21 mouse cellular contexts compared by ENCODE assay signal in the genomic region with DNA sequence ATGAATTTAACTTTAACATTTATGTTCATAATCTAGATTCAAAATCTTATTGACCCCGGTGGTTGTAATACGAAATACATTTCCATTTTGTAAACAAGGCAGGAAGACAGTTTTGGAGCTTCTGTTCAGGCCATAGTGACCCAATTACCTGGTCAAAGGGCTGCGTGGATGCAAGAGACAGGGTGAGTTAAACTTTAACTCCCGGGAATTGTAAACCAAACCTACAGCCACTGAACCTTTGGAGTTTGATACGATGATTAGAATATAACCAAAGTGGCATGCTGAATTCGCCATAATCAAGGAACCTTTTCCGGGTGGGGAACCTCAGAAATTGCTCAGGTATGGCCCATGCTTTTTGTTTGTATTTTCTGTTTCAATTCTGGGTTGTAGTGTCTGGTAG. TPM values are rescaled to one million over a fixed set of nuclear protein-coding genes. Genes with fewer than 3 reads are reported as not detected.
DNase-seq lines count a peak whose midpoint lies in the region; ATAC-seq lines count a peak whose summit lies in the region.
"Had no signal": no experiment of that assay in that cellular context is flagged by ENCODE, and none has a peak within 500 bp of the region (broad histone marks: within the 10 kb centered on the region; RNA-seq: fewer than 3 reads in every experiment).

Gene A1cf (plus strand): TSS at position 244 of the 400 bp plus-strand sequence.

- H3K4me3 ChIP-seq in kidney, embryonic 16.5 days (ENCODE audit: low read length): peak within 1 kb of the TSS; percentile 24
- peak within 1 kb of the TSS; percentile 35 for H3K4me3 ChIP-seq in liver, embryonic 11.5 days (ENCODE audit: low read depth, low read length)
- no peak within 1 kb of the TSS for H3K4me3 ChIP-seq in hindbrain, embryonic 11.5 days (ENCODE audit: low read depth, low read length)
- H3K4me3 ChIP-seq in heart, embryonic 12.5 days: no peak within 1 kb of the TSS
- H3K4me3 ChIP-seq: forebrain, embryonic 12.5 days; heart, embryonic 13.5 days; midbrain, embryonic 13.5 days; myocyte had no signal

- no peaks in the 10 kb centered on the region for H3K4me1 ChIP-seq in kidney, embryonic 16.5 days (ENCODE audit: insufficient read depth, low read length)
- no peaks in the 10 kb centered on the region for H3K4me1 ChIP-seq in liver, embryonic 11.5 days (replicated peaks; ENCODE audit: control insufficient read depth, insufficient read depth, low read length)
- no peaks in the 10 kb centered on the region for H3K4me1 ChIP-seq in hindbrain, embryonic 11.5 days (replicated peaks; ENCODE audit: control insufficient read depth, insufficient read depth, low read length)
- no peaks in the 10 kb centered on the region for H3K4me1 ChIP-seq in heart, embryonic 12.5 days (replicated peaks)
- H3K4me1 ChIP-seq: forebrain, embryonic 12.5 days; heart, embryonic 13.5 days; midbrain, embryonic 13.5 days had no signal

- H3K27ac ChIP-seq in kidney, embryonic 16.5 days (ENCODE audit: low read length): peak within 1 kb of the TSS; percentile 32; the same call in 1 of the 2 replicates
- H3K27ac ChIP-seq in liver, embryonic 11.5 days (ENCODE audit: low read depth, low read length): peak within 1 kb of the TSS; percentile 5; the same call in 1 of the 2 replicates
- no peak within 1 kb of the TSS for H3K27ac ChIP-seq in hindbrain, embryonic 11.5 days (ENCODE audit: low read depth, low read length)
- no peak within 1 kb of the TSS for H3K27ac ChIP-seq in heart, embryonic 12.5 days (ENCODE audit: poor library complexity, severe bottlenecking)
- H3K27ac ChIP-seq: forebrain, embryonic 12.5 days; heart, embryonic 13.5 days; macrophage; midbrain, embryonic 13.5 days had no signal

- no peak within 1 kb of the TSS for H3K9ac ChIP-seq in kidney, embryonic 16.5 days (replicated peaks; ENCODE audit: low read length)
- no peak within 1 kb of the TSS for H3K9ac ChIP-seq in liver, embryonic 11.5 days (ENCODE audit: low read depth, low read length)
- no peak within 1 kb of the TSS for H3K9ac ChIP-seq in hindbrain, embryonic 11.5 days (ENCODE audit: low read depth, low read length)
- H3K9ac ChIP-seq in heart, embryonic 12.5 days: no peak within 1 kb of the TSS
- H3K9ac ChIP-seq: forebrain, embryonic 12.5 days; heart, embryonic 13.5 days; midbrain, embryonic 13.5 days had no signal

- no peak for DNase-seq in adrenal gland, postnatal 14 days
- no peak for DNase-seq in adrenal gland, adult (ENCODE audit: inconsistent age in 2 of 2, low spot score in 1 of 2)
- no peak for DNase-seq in liver, embryonic 11.5 days (ENCODE audit: low spot score)
- peak; percentile 41 for DNase-seq in yolk sac, embryonic 10.5 days (ENCODE audit: low spot score)
- no peak for DNase-seq in hindbrain, embryonic 11.5 days (ENCODE audit: low spot score)
- DNase-seq in T-cell, adult 2 months (ENCODE audit: low spot score): no peak
- DNase-seq: cerebellum, adult 11-12 months; gastrocnemius, postnatal 36 days; heart, postnatal 4 days; lung, adult 2 months had no signal

- no peak for ATAC-seq in kidney, embryonic 16.5 days (ENCODE audit: low FRiP score, low TSS enrichment)
- ATAC-seq in liver, embryonic 11.5 days (replicated peaks; ENCODE audit: low FRiP score): no peak
- ATAC-seq in hindbrain, embryonic 11.5 days (ENCODE audit: low FRiP score): no peak
- no peak for ATAC-seq in heart, embryonic 12.5 days (ENCODE audit: insufficient number of reproducible peaks, low FRiP score)
- ATAC-seq: activated CD4-positive, CD25-positive, alpha-beta regulatory T cell, adult 4 months; midbrain, embryonic 13.5 days had no signal

- H3K27me3 ChIP-seq in kidney, embryonic 16.5 days (ENCODE audit: insufficient read depth, low read length): no peaks in the 10 kb centered on the region
- no peaks in the 10 kb centered on the region for H3K27me3 ChIP-seq in liver, embryonic 11.5 days (replicated peaks; ENCODE audit: control insufficient read depth, insufficient read depth, low read length)
- H3K27me3 ChIP-seq in hindbrain, embryonic 11.5 days (ENCODE audit: control insufficient read depth, insufficient read depth, low read length): no peaks in the 10 kb centered on the region
- H3K27me3 ChIP-seq in heart, embryonic 12.5 days (replicated peaks): no peaks in the 10 kb centered on the region
- H3K27me3 ChIP-seq: forebrain, embryonic 12.5 days; heart, embryonic 13.5 days; midbrain, embryonic 13.5 days had no signal

- 0 out of 2 replicates have a peak within 1 kb of the TSS, but pooled peaks have one; percentile 18 for H3K4me2 ChIP-seq in kidney, embryonic 16.5 days (replicated peaks; ENCODE audit: low read depth, low read length)
- H3K4me2 ChIP-seq in liver, embryonic 11.5 days: peak within 1 kb of the TSS; percentile 48
- H3K4me2 ChIP-seq in hindbrain, embryonic 11.5 days (replicated peaks; ENCODE audit: low read depth, low read length): no peak within 1 kb of the TSS
- H3K4me2 ChIP-seq in heart, embryonic 12.5 days: no peak within 1 kb of the TSS
- H3K4me2 ChIP-seq: forebrain, embryonic 12.5 days; heart, embryonic 13.5 days; midbrain, embryonic 13.5 days had no signal

- 71% methylated on average over 7 of the region's 7 CpGs for WGBS in kidney, embryonic 16.5 days
- 75% methylated on average over 7 of the region's 7 CpGs for WGBS in liver, embryonic 11.5 days
- WGBS in hindbrain, embryonic 11.5 days: 81% methylated on average over 7 of the region's 7 CpGs
- WGBS in heart, embryonic 12.5 days: 82% methylated on average over 7 of the region's 7 CpGs

- no peaks in the 10 kb centered on the region for H3K36me3 ChIP-seq in kidney, embryonic 16.5 days (ENCODE audit: insufficient read depth, low read length)
- H3K36me3 ChIP-seq in liver, embryonic 11.5 days (ENCODE audit: control insufficient read depth, insufficient read depth, low read length): no peaks in the 10 kb centered on the region
- H3K36me3 ChIP-seq in hindbrain, embryonic 11.5 days (ENCODE audit: control insufficient read depth, insufficient read depth, low read length): no peaks in the 10 kb centered on the region
- no peaks in the 10 kb centered on the region for H3K36me3 ChIP-seq in heart, embryonic 12.5 days
- H3K36me3 ChIP-seq: forebrain, embryonic 12.5 days; heart, embryonic 13.5 days; midbrain, embryonic 13.5 days had no signal

- no peaks in the 10 kb centered on the region for H3K9me3 ChIP-seq in kidney, embryonic 16.5 days (ENCODE audit: low read length)
- no peaks in the 10 kb centered on the region for H3K9me3 ChIP-seq in liver, embryonic 11.5 days (ENCODE audit: control insufficient read depth, low read length)
- no peaks in the 10 kb centered on the region for H3K9me3 ChIP-seq in hindbrain, embryonic 11.5 days (ENCODE audit: control insufficient read depth, low read length)
- H3K9me3 ChIP-seq in heart, embryonic 12.5 days (replicated peaks): no peaks in the 10 kb centered on the region
- H3K9me3 ChIP-seq: forebrain, embryonic 12.5 days; heart, embryonic 13.5 days; midbrain, embryonic 13.5 days had no signal

RNA-seq across cellular contexts. Expression of gene A1cf, which starts in this region (rescaled TPM):
- 0.60 and 11.8 TPM in 2 replicates for total RNA-seq in adrenal gland, postnatal 14 days (2021)
- polyA plus RNA-seq in kidney, embryonic 16.5 days (2015; fragmentation: Nextera tagmentation; extraction: Ambion mirVana): 1.9 and 2.0 TPM in 2 replicates
- polyA plus RNA-seq in liver, embryonic 11.5 days (2014; fragmentation: Nextera tagmentation; extraction: Ambion mirVana): 10.9 and 11.1 TPM in 2 replicates
- not detected in 2 replicates for polyA plus RNA-seq in hindbrain, embryonic 11.5 days (2014; fragmentation: Nextera tagmentation; extraction: Ambion mirVana)
- 0.05 and 0.58 TPM in 2 replicates for polyA plus RNA-seq in heart, embryonic 12.5 days (2016; fragmentation: Nextera tagmentation; extraction: Ambion mirVana)
- total RNA-seq: gastrocnemius, postnatal 36 days; heart, postnatal 4 days; layer of hippocampus, postnatal 14 days; left cerebral cortex, postnatal 36 days had no signal
- polyA plus RNA-seq: embryonic facial prominence, embryonic 14.5 days; forebrain, embryonic 12.5 days; lung, adult 2 months; macrophage; midbrain, embryonic 13.5 days; myocyte had no signal

Comparison
In these comparisons a context has a peak if more than half of its experiments do, and no peak if none do; other contexts are left out.
1. H3K27ac ChIP-seq: peak in kidney, embryonic 16.5 days (single experiment) and liver, embryonic 11.5 days (single experiment); none in hindbrain, embryonic 11.5 days (single experiment) and heart, embryonic 12.5 days (single experiment).
2. H3K4me2 ChIP-seq: peak in kidney, embryonic 16.5 days (single experiment) and liver, embryonic 11.5 days (single experiment); none in hindbrain, embryonic 11.5 days (single experiment) and heart, embryonic 12.5 days (single experiment).
3. H3K4me3 ChIP-seq: peak in kidney, embryonic 16.5 days (single experiment) and liver, embryonic 11.5 days (single experiment); none in hindbrain, embryonic 11.5 days (single experiment) and heart, embryonic 12.5 days (single experiment).